Mouse (Mus musculus) midbrain, embryonic 10.5 days (tissue): Measurements from ENCODE around the gene Fam174b. TPM values are rescaled to one million over a fixed set of nuclear protein-coding genes. Genes with fewer than 3 reads are reported as not detected.

Experiments used
- DNase-seq: peaks from one replicate; pipeline ENCODE4 v3.0.0-alpha.2; 2017; ENCODE audit warnings: low spot score
- H3K27ac ChIP-seq: fragments of 300-500 bp; sonication (generic); replicated peaks from 2 replicates; pipeline ENCODE4 v1.5.1; 2016; ENCODE audit warnings: mild to moderate bottlenecking
- H3K27me3 ChIP-seq: fragments of 300-500 bp; sonication (generic); 2 replicates; pipeline ENCODE4 v1.6.1; 2016; ENCODE audit warnings: low read depth, mild to moderate bottlenecking; ENCODE audit not compliant: poor library complexity, severe bottlenecking
- H3K36me3 ChIP-seq: fragments of 300-500 bp; sonication (generic); 2 replicates; pipeline ENCODE4 v1.6.1; 2016; ENCODE audit warnings: mild to moderate bottlenecking, moderate library complexity
- H3K4me1 ChIP-seq: fragments of 300-500 bp; sonication (generic); 2 replicates; pipeline ENCODE4 v1.6.1; 2016
- H3K4me3 ChIP-seq: fragments of 300-500 bp; sonication (generic); 2 replicates; pipeline ENCODE4 v1.5.1; 2016; ENCODE audit warnings: mild to moderate bottlenecking, moderate library complexity
- H3K9me3 ChIP-seq: fragments of 300-500 bp; sonication (generic); replicated peaks from 2 replicates; pipeline ENCODE4 v1.6.1; 2016; ENCODE audit warnings: mild to moderate bottlenecking
- WGBS: fragments of 180-500 bp; shearing (Covaris S2); methylation state at CpG from one replicate; pipeline ENCODE4 v1.1.7; 2016; 5-methylcytosine and 5-hydroxymethylcytosine counted together
- polyA plus RNA-seq: library from polyadenylated mRNA; unstranded; fragments of >200 nt; fragmentation: Nextera tagmentation; extraction: Ambion mirVana; gene quantifications from 2 replicates; pipeline ENCODE4 v1.2.1, GENCODE M21; 2016

Gene Fam174b
- polyA plus RNA-seq, 1 experiment from 2014 or later: 21.6 TPM

DNA sequence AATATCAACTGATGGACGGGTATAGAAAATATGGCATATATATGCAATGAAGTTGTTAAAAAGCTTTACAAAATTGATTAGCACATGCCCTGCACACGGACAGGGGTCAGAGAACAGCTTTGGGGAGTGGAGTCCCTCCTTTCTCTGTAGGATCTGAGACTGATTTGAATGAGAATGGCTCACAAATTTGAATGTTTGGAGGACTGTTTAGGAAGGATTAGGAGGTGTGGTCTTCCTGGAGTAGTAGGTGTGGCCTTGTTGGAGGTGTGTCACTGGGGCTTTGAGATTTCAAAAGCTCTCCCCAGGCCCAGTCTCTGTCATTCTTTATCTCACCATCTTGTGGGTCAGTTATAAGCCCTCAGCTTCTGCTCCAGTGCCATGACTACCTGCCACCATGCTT, 4.1 kb upstream of the Fam174b start:
- Histone ChIP-seq H3K4me1 (peaks cover 13% of the 10 kb centered on the region), H3K27me3 (peaks cover 30% of the 10 kb centered on the region), H3K27ac (no peak overlapping the region), H3K9me3 (peaks cover 2% of the 10 kb centered on the region; the same call in 1 of the 2 replicates), H3K4me3 (no peak overlapping the region), H3K36me3 (no peaks in the 10 kb centered on the region)
- DNase-seq: no peak
- WGBS: 76% methylated on average over 2 of the region's 2 CpGs

DNA sequence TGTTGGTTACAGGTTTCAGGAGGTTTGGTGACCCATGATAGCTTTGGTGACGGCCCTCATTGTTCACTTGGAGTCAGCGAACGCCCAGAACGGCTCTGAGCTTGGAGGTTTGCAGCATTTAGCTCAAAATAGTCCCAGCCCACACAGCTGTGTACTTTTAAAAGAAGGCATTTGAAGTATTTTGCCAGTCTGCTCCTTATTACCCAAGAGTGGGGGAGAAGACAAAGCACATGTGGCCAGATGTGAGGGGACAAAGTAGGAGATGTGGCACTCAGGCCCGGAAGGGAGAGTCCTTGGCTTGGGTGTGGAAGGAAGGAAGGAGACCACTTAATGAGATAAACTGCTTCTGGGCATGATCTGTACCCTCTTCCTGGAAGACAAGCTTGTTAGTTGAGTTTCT, 1.3 kb downstream of the Fam174b start:
- Histone ChIP-seq H3K9me3 (no peaks in the 10 kb centered on the region), H3K27ac (no peak overlapping the region), H3K27me3 (peaks cover 52% of the 10 kb centered on the region), H3K4me1 (peaks cover 18% of the 10 kb centered on the region), H3K36me3 (no peaks in the 10 kb centered on the region), H3K4me3 (peak overlapping the region; percentile 71)
- no peak for DNase-seq
- WGBS: 66% methylated on average over 5 of the region's 5 CpGs

DNA sequence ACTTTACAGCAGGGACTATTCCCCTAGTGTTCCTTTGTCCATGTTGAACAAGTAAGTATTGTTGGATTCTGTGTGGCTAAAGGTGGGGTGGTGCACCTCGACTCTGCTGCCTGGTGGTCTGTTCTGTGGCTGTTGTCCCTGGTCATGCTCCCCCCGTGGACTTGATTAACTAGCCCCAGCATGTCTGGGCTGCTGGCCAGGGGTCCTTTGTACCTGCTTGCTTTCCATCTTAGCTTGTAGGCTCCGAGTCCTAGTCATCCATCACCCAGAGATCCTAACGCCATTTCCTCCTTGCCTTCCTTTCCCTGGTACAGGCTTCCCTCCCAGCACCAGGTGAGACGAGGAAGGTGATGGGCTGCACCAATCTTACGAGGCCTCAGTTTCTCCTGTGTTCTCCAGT, 1.7 kb downstream of the Fam174b start:
- WGBS: 81% methylated on average over 6 of the region's 6 CpGs
- H3K27ac ChIP-seq: no peak overlapping the region

GRCm38 (mm10) chr7:73743144-73743543, 3.0 kb downstream of the Fam174b start:
- no peaks in the 10 kb centered on the region for H3K9me3 ChIP-seq
- H3K36me3 ChIP-seq: no peaks in the 10 kb centered on the region
- H3K27ac ChIP-seq: no peak overlapping the region
- H3K4me3 ChIP-seq: no peak overlapping the region
- H3K27me3 ChIP-seq: peaks cover 51% of the 10 kb centered on the region
- peaks cover 22% of the 10 kb centered on the region for H3K4me1 ChIP-seq
- WGBS: 84% methylated on average over 8 of the region's 8 CpGs
- DNase-seq: no peak

More for the DNA sequence above, 1.7 kb downstream of the Fam174b start:
- Histone ChIP-seq H3K4me1 (peaks cover 20% of the 10 kb centered on the region), H3K9me3 (no peaks in the 10 kb centered on the region), H3K27me3 (peaks cover 52% of the 10 kb centered on the region), H3K4me3 (peak overlapping the region; percentile 71; the same call in 1 of the 2 replicates), H3K36me3 (no peaks in the 10 kb centered on the region)
- no peak for DNase-seq

- no peaks in the 10 kb centered on the region for H3K9me3 ChIP-seq
- no peak for DNase-seq
- H3K36me3 ChIP-seq: no peaks in the 10 kb centered on the region
- 86% methylated on average over 10 of the region's 10 CpGs for WGBS
- H3K27me3 ChIP-seq: peaks cover 43% of the 10 kb centered on the region
- H3K4me3 ChIP-seq: no peak overlapping the region
- no peak overlapping the region for H3K27ac ChIP-seq
- H3K4me1 ChIP-seq: peaks cover 22% of the 10 kb centered on the region
Measured at GRCm38 (mm10) chr7:73743831-73744370, 3.8 kb downstream of the Fam174b start.

DNA sequence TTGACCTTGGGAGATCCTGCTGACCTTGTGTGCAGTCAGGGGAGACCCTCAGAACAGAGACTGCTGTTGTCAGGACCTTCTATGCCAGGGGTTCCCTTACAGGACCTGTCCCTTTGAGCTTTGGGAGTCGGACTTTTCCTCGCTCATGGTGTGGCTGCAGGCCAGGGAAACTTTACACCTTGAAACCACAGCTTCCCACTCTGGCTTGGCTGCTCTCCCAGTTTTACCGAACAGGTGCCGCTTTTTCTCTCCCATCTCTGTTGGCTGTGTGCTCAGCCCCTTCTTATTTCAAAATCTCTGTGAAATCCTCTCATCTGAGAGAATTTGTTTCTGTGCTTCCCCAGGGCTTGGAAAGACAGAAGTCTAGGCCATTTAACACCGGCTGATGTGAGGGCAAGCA, 5.8 kb downstream of the Fam174b start:
- WGBS: 85% methylated on average over 5 of the region's 5 CpGs
- H3K36me3 ChIP-seq: no peaks in the 10 kb centered on the region
- H3K9me3 ChIP-seq: no peaks in the 10 kb centered on the region
- H3K4me1 ChIP-seq: peaks cover 10% of the 10 kb centered on the region; the same call in 1 of the 2 replicates
- H3K27ac ChIP-seq: no peak overlapping the region
- peaks cover 23% of the 10 kb centered on the region for H3K27me3 ChIP-seq
- DNase-seq: no peak
- H3K4me3 ChIP-seq: no peak overlapping the region

DNA sequence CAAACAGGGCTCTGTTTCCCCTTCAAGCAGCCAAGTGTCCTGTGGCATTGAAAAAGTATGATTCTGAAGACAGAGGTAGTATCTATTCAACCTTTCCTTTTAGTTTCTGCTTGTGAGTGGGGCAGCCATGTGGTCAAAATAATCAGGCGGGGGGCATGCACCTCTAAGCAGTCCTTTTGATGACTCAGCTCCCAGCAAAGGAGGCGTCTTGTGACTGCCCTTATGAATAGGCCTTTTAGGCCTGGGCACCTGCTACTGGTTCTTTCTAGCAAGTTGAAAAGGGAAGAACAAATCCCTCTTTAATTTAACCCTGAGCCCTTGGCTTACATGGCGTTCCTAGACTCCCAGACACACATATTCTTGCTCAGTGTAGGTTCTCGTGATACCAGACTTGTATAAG, 6.7 kb downstream of the Fam174b start:
- Histone ChIP-seq H3K36me3 (no peaks in the 10 kb centered on the region), H3K9me3 (no peaks in the 10 kb centered on the region), H3K4me1 (0 out of 2 replicates have a peak, but pooled peaks cover 4% of the 10 kb centered on the region), H3K27ac (no peak overlapping the region), H3K4me3 (no peak overlapping the region), H3K27me3 (peaks cover 14% of the 10 kb centered on the region)
- no peak for DNase-seq
- 70% methylated on average over 4 of the region's 4 CpGs for WGBS

DNA sequence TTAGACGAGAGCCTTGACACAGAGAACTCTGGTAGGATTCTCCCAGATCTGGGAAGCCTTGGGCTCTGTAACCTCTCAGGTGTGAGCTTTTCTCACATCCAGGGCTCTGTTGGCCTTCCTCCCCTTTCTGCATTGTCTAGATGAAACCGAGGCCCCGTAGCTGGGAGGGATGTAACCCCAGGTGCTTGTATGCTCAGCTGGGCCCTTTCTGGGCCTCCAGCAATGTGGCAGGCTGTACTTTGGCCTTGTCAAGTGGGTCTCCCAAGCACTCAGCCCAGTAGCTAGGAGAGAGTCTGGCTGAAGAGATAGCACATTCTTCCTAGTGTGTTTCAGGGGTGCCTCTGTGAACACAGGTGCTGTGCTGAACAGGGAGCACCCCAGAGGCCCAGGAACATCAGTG, 7.4 kb downstream of the Fam174b start:
- no peak overlapping the region for H3K27ac ChIP-seq
- H3K9me3 ChIP-seq: no peaks in the 10 kb centered on the region
- H3K27me3 ChIP-seq: peaks cover 7% of the 10 kb centered on the region
- DNase-seq: no peak
- no peaks in the 10 kb centered on the region for H3K36me3 ChIP-seq
- 0 out of 2 replicates have a peak, but pooled peaks cover 4% of the 10 kb centered on the region for H3K4me1 ChIP-seq
- no peak overlapping the region for H3K4me3 ChIP-seq
- WGBS: 92% methylated on average over 3 of the region's 3 CpGs

GRCm38 (mm10) chr7:73748437-73749108, 8.5 kb downstream of the Fam174b start:
- no peak overlapping the region for H3K27ac ChIP-seq
- no peak for DNase-seq
- H3K9me3 ChIP-seq: no peaks in the 10 kb centered on the region
- H3K4me3 ChIP-seq: no peak overlapping the region
- 0 out of 2 replicates have a peak, but pooled peaks cover 4% of the 10 kb centered on the region for H3K4me1 ChIP-seq
- no peaks in the 10 kb centered on the region for H3K27me3 ChIP-seq
- no peaks in the 10 kb centered on the region for H3K36me3 ChIP-seq
- 86% methylated on average over 5 of the region's 5 CpGs for WGBS

- H3K9me3 ChIP-seq: no peaks in the 10 kb centered on the region
- no peaks in the 10 kb centered on the region for H3K36me3 ChIP-seq
- no peaks in the 10 kb centered on the region for H3K27me3 ChIP-seq
- H3K4me3 ChIP-seq: no peak overlapping the region
- no peak overlapping the region for H3K27ac ChIP-seq
- 87% methylated on average over 2 of the region's 2 CpGs for WGBS
- DNase-seq: no peak
- 0 out of 2 replicates have a peak, but pooled peaks cover 4% of the 10 kb centered on the region for H3K4me1 ChIP-seq
Measured at GRCm38 (mm10) chr7:73749339-73749738, 9.2 kb downstream of the Fam174b start.

DNA sequence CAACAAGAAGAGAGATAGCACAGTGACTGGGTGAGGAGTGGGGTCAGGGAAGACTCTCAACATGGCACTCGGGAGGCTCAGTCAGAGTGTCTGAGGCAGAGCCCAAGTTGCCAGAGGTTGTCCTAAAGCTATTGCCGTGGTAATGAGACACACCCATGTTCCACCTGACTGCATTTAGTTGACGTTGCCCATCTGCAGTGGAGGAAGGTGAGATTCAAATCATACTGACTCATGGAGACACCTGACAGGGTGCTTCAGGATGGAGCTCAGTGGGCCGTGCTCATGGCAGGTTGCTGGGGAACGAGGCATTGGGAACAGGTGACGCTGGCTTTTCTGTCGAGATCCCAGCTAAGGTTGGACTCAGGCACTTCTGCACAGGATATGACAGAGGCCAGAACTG, 9.9 kb downstream of the Fam174b start:
- no peaks in the 10 kb centered on the region for H3K9me3 ChIP-seq
- no peaks in the 10 kb centered on the region for H3K36me3 ChIP-seq
- 0 out of 2 replicates have a peak, but pooled peaks cover 4% of the 10 kb centered on the region for H3K4me1 ChIP-seq
- no peak for DNase-seq
- no peak overlapping the region for H3K27ac ChIP-seq
- H3K4me3 ChIP-seq: no peak overlapping the region
- H3K27me3 ChIP-seq: no peaks in the 10 kb centered on the region
- 93% methylated on average over 7 of the region's 7 CpGs for WGBS

DNA sequence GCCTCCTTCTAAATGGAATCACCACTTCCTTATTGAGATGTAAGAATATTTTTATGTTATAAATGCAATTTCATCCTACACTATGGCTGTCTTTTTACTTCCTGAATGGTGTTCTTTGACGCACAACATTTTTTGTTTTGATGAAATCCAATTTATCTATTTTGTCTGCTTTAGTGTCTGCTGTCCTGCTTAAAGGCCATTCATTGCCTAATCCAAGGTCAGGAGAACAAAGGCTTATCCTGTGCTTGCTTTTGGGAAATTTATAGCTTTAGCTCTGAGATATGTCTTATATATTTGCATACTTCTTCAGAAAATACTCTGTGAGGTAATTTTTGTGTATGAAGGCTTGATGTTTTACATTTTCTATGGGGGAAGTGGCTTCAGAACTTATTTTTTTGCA, 13.5 kb downstream of the Fam174b start:
- 88% methylated on average over 1 of the region's 1 CpGs for WGBS
- no peaks in the 10 kb centered on the region for H3K36me3 ChIP-seq
- peaks cover 6% of the 10 kb centered on the region; the same call in 1 of the 2 replicates for H3K9me3 ChIP-seq
- no peak for DNase-seq
- H3K27ac ChIP-seq: no peak overlapping the region
- no peaks in the 10 kb centered on the region for H3K27me3 ChIP-seq
- H3K4me3 ChIP-seq: no peak overlapping the region
- H3K4me1 ChIP-seq: no peaks in the 10 kb centered on the region

GRCm38 (mm10) chr7:73755377-73756110, 15.4 kb downstream of the Fam174b start:
- H3K4me1 ChIP-seq: no peaks in the 10 kb centered on the region

More at GRCm38 (mm10) chr7:73755377-73756110, 15.4 kb downstream of the Fam174b start:
- H3K4me3 ChIP-seq: no peak overlapping the region
- no peaks in the 10 kb centered on the region for H3K27me3 ChIP-seq
- H3K9me3 ChIP-seq: peaks cover 6% of the 10 kb centered on the region; the same call in 1 of the 2 replicates
- 59% methylated on average over 1 of the region's 1 CpGs for WGBS
- no peak for DNase-seq
- no peaks in the 10 kb centered on the region for H3K36me3 ChIP-seq
- no peak overlapping the region for H3K27ac ChIP-seq
